9 mouse cellular contexts compared by ENCODE assay signal in the genomic region with DNA sequence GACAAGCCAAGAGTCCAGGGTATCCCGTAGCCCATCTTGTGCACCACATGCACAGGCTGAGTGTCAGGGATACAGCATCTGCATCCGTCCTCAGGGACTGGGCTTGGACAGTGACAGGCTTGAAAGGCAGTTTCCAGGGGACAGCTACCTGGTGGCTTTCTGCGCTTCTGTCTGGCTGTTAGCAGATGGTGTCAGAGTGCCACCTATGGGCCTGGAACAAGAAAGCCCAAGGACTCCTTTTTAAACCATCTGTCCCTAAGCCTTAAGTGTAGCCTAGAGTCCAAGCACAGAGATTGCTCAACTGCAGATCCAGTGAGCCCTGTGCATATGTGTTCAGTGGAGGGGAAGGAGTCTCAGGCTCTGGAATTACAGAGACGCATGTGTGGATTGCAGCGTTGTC.
DNase-seq lines count a peak whose midpoint lies in the region; ATAC-seq lines count a peak whose summit lies in the region.
"Had no signal": no experiment of that assay in that cellular context is flagged by ENCODE, and none has a peak within 500 bp of the region (broad histone marks: within the 10 kb centered on the region; RNA-seq: fewer than 3 reads in every experiment).

No protein-coding gene starts in this region.

- DNase-seq in neural tube, embryonic 11.5 days (ENCODE audit: low spot score), result peak; percentile 42
- DNase-seq in neural tube, embryonic 10.5 days (ENCODE audit: extremely low spot score, low spot score), result no peak
- peak; percentile 27 for DNase-seq in adrenal gland, postnatal 25 days
- DNase-seq in midbrain, embryonic 11.5 days (ENCODE audit: low spot score, missing footprints), result peak; percentile 89
- no peak for DNase-seq in gastrocnemius, postnatal 36 days

- WGBS in neural tube, embryonic 11.5 days, result 59% methylated on average over 5 of the region's 5 CpGs
- 43% methylated on average over 5 of the region's 5 CpGs for WGBS in embryonic facial prominence, embryonic 15.5 days
- WGBS in intestine, embryonic 15.5 days, result 68% methylated on average over 5 of the region's 5 CpGs
- WGBS in midbrain, embryonic 11.5 days, result 46% methylated on average over 5 of the region's 5 CpGs

- no peaks in the 10 kb centered on the region for H3K4me1 ChIP-seq in neural tube, embryonic 11.5 days (ENCODE audit: control insufficient read depth, insufficient read depth, low read length)
- H3K4me1 ChIP-seq in embryonic facial prominence, embryonic 15.5 days, result no peaks in the 10 kb centered on the region
- H3K4me1 ChIP-seq in intestine, embryonic 15.5 days (replicated peaks), result no peaks in the 10 kb centered on the region
- H3K4me1 ChIP-seq in midbrain, embryonic 11.5 days (ENCODE audit: control insufficient read depth, insufficient read depth, low read length), result peaks cover 4% of the 10 kb centered on the region; the same call in 1 of the 2 replicates
- H3K4me1 ChIP-seq: limb, embryonic 12.5 days had no signal

- H3K36me3 ChIP-seq in neural tube, embryonic 11.5 days (ENCODE audit: control insufficient read depth, insufficient read depth, low read length), result no peaks in the 10 kb centered on the region
- H3K36me3 ChIP-seq in embryonic facial prominence, embryonic 15.5 days, result no peaks in the 10 kb centered on the region
- no peaks in the 10 kb centered on the region for H3K36me3 ChIP-seq in intestine, embryonic 15.5 days
- H3K36me3 ChIP-seq in midbrain, embryonic 11.5 days (ENCODE audit: control insufficient read depth, insufficient read depth, low read length), result no peaks in the 10 kb centered on the region

- no peaks in the 10 kb centered on the region for H3K27me3 ChIP-seq in neural tube, embryonic 11.5 days (ENCODE audit: control insufficient read depth, insufficient read depth, low read length)
- H3K27me3 ChIP-seq in embryonic facial prominence, embryonic 15.5 days, result no peaks in the 10 kb centered on the region
- H3K27me3 ChIP-seq in intestine, embryonic 15.5 days (replicated peaks), result no peaks in the 10 kb centered on the region
- peaks cover 8% of the 10 kb centered on the region; the same call in 1 of the 2 replicates for H3K27me3 ChIP-seq in midbrain, embryonic 11.5 days (ENCODE audit: control insufficient read depth, insufficient read depth, low read length)

- H3K4me3 ChIP-seq in neural tube, embryonic 11.5 days (ENCODE audit: low read depth, low read length), result no peak overlapping the region
- H3K4me3 ChIP-seq in embryonic facial prominence, embryonic 15.5 days (replicated peaks), result no peak overlapping the region
- H3K4me3 ChIP-seq in intestine, embryonic 15.5 days (replicated peaks), result no peak overlapping the region
- no peak overlapping the region for H3K4me3 ChIP-seq in midbrain, embryonic 11.5 days (ENCODE audit: low read depth, low read length)
- H3K4me3 ChIP-seq: limb, embryonic 12.5 days had no signal

- no peaks in the 10 kb centered on the region for H3K9me3 ChIP-seq in neural tube, embryonic 11.5 days (ENCODE audit: control insufficient read depth, low read length)
- H3K9me3 ChIP-seq in embryonic facial prominence, embryonic 15.5 days (replicated peaks), result no peaks in the 10 kb centered on the region
- H3K9me3 ChIP-seq in intestine, embryonic 15.5 days, result no peaks in the 10 kb centered on the region
- no peaks in the 10 kb centered on the region for H3K9me3 ChIP-seq in midbrain, embryonic 11.5 days (ENCODE audit: control insufficient read depth, low read length)
- H3K9me3 ChIP-seq: limb, embryonic 12.5 days had no signal

- ATAC-seq in neural tube, embryonic 11.5 days (ENCODE audit: insufficient read depth, low FRiP score, low TSS enrichment), result no peak
- ATAC-seq in embryonic facial prominence, embryonic 15.5 days (ENCODE audit: insufficient number of reproducible peaks, low FRiP score, low TSS enrichment, low read depth), result 0 out of 2 replicates have a peak, but pooled peaks have one; percentile 12
- ATAC-seq in intestine, embryonic 15.5 days, result 0 out of 2 replicates have a peak, but pooled peaks have one; percentile 27
- peak; percentile 65 for ATAC-seq in midbrain, embryonic 11.5 days (ENCODE audit: low FRiP score)
- ATAC-seq in inflammation-experienced regulatory T-cells, adult 6 months, result no peak

- no peak overlapping the region for H3K27ac ChIP-seq in neural tube, embryonic 11.5 days (ENCODE audit: low read depth, low read length)
- no peak overlapping the region for H3K27ac ChIP-seq in embryonic facial prominence, embryonic 15.5 days (replicated peaks)
- no peak overlapping the region for H3K27ac ChIP-seq in intestine, embryonic 15.5 days
- H3K27ac ChIP-seq in midbrain, embryonic 11.5 days (ENCODE audit: low read depth, low read length), result no peak overlapping the region
- H3K27ac ChIP-seq: limb, embryonic 12.5 days had no signal

- no peak overlapping the region for H3K4me2 ChIP-seq in neural tube, embryonic 11.5 days (ENCODE audit: low read depth)
- no peak overlapping the region for H3K4me2 ChIP-seq in embryonic facial prominence, embryonic 15.5 days (replicated peaks)
- no peak overlapping the region for H3K4me2 ChIP-seq in intestine, embryonic 15.5 days (replicated peaks)
- H3K4me2 ChIP-seq in midbrain, embryonic 11.5 days, result no peak overlapping the region
- H3K4me2 ChIP-seq: limb, embryonic 12.5 days had no signal

- no peak overlapping the region for H3K9ac ChIP-seq in neural tube, embryonic 11.5 days (ENCODE audit: low read length)
- no peak overlapping the region for H3K9ac ChIP-seq in embryonic facial prominence, embryonic 15.5 days
- H3K9ac ChIP-seq in intestine, embryonic 15.5 days, result no peak overlapping the region
- no peak overlapping the region for H3K9ac ChIP-seq in midbrain, embryonic 11.5 days (ENCODE audit: low read length)
- H3K9ac ChIP-seq: limb, embryonic 12.5 days had no signal

- intact Hi-C loops in gastrocnemius, postnatal 36 days (cut with DNase I), result loop anchor here (10.0 kb wide), 1 partner anchor 540 kb away; a partner anchor contains a TSS

Comparison
In these comparisons a context has a peak if more than half of its experiments do, and no peak if none do; other contexts are left out.
1. DNase-seq: peak in neural tube, embryonic 11.5 days (single experiment), adrenal gland, postnatal 25 days (single experiment) and midbrain, embryonic 11.5 days (single experiment); none in neural tube, embryonic 10.5 days (single experiment) and gastrocnemius, postnatal 36 days (0 of 2).
2. ATAC-seq: peak in embryonic facial prominence, embryonic 15.5 days (single experiment), intestine, embryonic 15.5 days (single experiment) and midbrain, embryonic 11.5 days (single experiment); none in neural tube, embryonic 11.5 days (single experiment) and inflammation-experienced regulatory T-cells, adult 6 months (single experiment).